Mouse (Mus musculus) lung, adult 2 months (tissue): ENCODE data around the gene Gm42906.

ENCODE experiments used
- CTCF ChIP-seq: fragments of 200-500 bp; IDR thresholded peaks from 2 replicates; pipeline ENCODE4 v1.5.1; 2011; ENCODE audit warnings: mild to moderate bottlenecking, low read length, control low read depth; ENCODE audit not compliant: insufficient read depth
- POLR2A ChIP-seq: fragments of 200-500 bp; IDR thresholded peaks from 2 replicates; pipeline ENCODE4 v1.6.1; 2011; ENCODE audit warnings: low read depth, mild to moderate bottlenecking, control low read depth, low read length, borderline replicate concordance; ENCODE audit errors: extremely low read depth

DNA sequence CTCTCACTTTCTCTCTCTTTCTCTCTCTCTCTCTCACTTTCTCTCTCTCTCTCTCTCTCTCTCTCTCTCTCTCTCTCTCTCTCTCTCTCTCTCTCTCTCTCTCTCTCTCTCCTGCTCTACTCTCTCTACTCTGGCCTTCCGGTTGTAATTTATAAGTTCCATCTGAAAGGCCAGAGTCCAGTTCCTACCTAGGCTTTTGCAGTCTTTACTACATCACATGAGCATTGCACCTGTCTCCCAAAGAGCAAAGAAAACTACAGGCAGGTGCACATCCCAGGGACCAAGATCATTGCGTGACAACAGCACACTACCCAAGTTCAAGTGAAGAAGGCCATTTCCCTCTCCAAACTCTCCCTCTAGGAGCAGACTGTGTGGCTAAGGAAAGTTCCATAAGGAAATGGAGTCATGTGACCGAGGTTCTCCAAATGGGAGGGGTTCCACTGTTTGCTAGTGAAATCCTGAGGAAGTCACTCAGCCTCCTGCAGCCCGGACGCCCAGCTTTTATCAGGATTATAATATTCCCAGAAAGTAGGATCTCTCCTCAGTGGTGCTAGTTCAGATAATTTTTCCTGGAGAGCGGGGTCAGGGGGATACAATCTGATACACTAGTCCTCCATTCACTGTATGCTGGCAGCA lies 262.5 kb downstream of the Gm42906 start:
- TF ChIP-seq POLR2A (no peak), CTCF (no peak)
